Mouse (Mus musculus) T-cell, adult 2 months (primary cell): ENCODE data around the gene Mrpl2.

Experiments used
- DNase-seq: peaks from one replicate; pipeline ENCODE4 v3.0.0; 2022; ENCODE audit warnings: low spot score

Gene Mrpl2

GRCm38 (mm10) chr17:46645561-46646321 is at the start of gene Mrpl2, which contains the start of gene Klc4:
TSS of gene Mrpl2 (plus strand) at chr17:46646229.
TSS of gene Klc4 (minus strand) at chr17:46646022.
- DNase-seq = peak; percentile 98

GRCm38 (mm10) chr17:46597956-46598355 is 48.1 kb upstream of the Mrpl2 start:
- DNase-seq = no peak

- DNase-seq = no peak
Observed at GRCm38 (mm10) chr17:46598963-46599362, 47.1 kb upstream of the Mrpl2 start.

DNA sequence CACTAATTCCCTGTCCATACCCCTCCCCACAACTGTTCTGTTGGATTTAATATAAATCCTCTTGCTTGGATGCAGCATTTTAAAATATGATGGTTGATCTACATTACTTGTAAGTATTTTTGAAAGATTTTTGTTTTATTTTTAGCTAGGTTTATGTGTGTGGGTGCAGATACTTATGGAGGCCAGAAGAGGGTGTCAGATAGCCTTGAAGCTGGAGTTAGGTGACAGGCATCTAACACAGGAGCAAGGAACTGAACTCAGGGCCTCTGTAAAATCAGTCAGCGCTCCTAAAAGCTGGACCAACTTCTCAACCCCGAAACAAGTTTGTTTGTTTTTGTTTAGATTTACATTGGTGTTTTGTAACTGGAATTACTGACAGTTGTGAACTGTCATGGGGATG is 45.5 kb upstream of the Mrpl2 start:
- DNase-seq = no peak

DNA sequence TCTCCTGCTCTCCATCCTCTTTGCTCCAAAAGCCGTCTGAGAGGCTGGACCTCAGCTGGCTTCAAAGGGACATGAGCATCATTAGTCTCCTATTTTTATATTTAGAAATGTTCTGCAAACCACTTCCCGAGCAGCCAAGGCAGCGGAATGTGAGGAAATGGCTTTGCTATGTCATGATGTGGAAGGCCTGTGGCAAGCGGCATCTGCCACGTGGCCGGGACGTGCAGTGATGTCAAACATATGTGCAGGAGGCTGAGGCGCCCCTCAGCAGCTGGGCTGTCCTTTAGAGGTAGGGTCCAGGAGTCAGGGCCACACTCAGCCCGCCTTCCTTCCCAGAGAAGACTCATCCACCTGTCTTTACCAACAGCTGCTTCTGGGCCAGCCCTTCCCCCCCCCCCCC is 43.8 kb upstream of the Mrpl2 start:
- no peak for DNase-seq

- DNase-seq = no peak
Observed at GRCm38 (mm10) chr17:46603229-46603628, 42.8 kb upstream of the Mrpl2 start.

GRCm38 (mm10) chr17:46605126-46605525 is 40.9 kb upstream of the Mrpl2 start:
- no peak for DNase-seq

- no peak for DNase-seq
Observed at GRCm38 (mm10) chr17:46605987-46606386, 40.0 kb upstream of the Mrpl2 start.

DNA sequence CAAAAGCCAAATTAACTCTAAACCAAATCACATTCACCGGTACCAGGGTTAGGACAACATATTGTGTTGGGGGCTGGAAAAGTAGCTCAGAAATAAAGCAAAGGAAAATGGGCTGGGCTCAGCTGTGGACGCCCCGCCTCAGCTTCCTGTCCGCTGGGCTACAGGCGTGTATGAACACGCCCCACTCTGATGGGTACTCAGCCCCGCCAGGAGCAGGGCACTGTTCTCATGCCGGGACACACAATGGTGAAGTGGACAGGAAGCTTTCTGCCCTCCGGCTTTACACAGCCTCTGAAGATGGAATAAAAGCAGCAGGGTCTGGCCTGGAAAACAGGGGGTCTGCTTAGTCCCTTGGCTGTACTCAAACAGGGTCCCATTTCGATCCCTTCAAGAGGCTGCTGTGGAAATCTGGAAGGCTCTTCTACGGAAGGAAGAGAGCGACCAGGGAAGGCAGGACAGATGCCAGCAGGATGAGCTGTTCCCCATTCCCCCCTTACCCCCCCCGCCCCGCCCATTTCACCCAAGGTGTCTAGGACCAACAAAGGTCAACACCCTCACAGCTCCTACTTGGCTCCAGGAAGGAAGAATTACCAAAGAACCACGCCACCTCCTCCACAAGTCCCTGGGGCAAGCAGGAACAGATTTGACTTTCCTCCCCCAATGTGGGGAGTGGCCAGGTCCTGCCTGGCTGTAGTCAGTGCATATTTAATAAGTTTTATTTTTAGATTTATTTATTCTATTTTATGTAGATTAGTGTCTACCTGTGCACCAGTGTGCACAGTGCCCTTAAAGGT is 36.1 kb upstream of the Mrpl2 start:
- no peak for DNase-seq

DNA sequence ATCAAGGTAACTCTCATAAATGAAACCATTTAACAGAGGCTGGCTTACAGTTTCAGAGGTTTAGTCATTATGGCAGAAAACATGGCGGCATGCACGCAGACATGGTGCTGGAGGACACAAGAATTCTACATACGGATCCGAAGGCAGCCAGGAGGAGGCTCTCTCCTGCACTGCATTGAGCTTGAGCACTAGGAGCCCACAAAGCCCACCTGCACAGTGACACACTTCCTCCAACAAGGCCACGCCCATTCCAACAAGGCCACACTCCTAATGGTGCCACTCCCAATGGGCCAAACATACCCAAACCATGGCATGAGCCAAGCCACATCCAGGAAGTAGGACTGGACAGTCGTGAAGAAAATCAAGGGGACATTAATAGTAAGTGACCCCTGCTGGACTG is 34.7 kb upstream of the Mrpl2 start:
- DNase-seq = no peak

GRCm38 (mm10) chr17:46612189-46612588 is 33.8 kb upstream of the Mrpl2 start:
- DNase-seq = no peak

DNA sequence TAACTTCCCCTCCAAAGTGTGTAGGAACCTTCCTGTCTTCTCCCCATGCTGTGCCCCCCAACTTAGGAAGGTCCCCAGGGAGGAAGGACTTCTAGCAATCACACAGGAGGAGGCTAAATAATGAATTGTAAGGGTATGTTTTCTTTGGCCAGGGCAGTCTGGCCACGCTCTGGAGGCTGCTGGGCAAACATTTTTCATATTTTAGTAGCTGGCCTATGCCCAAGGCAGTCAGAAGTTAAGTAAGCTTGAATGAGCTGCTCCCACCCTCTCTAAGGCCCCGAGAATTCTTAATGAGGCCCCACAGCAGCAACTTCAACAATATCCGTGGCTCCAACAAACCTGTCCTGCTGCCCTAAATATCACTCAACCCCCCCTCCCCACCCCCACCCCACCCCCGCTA is 33.2 kb upstream of the Mrpl2 start:
- no peak for DNase-seq

GRCm38 (mm10) chr17:46613229-46613628 is 32.8 kb upstream of the Mrpl2 start:
- no peak for DNase-seq

GRCm38 (mm10) chr17:46617799-46618198 is 28.2 kb upstream of the Mrpl2 start:
- no peak for DNase-seq

DNA sequence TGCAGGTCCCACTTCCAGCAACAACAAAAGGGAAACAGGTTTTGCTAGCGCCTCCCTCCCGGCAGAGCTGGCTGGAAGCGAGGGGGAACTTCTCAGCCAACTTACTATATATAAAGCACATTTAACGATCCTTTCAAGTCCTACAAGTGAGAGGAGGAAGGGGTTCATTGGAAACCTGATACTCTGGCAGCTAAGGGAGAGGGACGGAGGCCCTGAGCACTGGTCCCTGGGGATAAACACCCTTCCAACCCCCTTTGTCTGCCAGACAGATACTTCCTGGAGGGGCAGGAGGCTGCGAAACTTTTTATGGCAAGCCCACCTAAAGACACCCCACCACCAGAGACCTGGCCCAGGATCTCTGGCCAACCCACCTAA is 27.6 kb upstream of the Mrpl2 start:
- no peak for DNase-seq

- no peak for DNase-seq
Observed at GRCm38 (mm10) chr17:46618769-46619682, 27.0 kb upstream of the Mrpl2 start.

GRCm38 (mm10) chr17:46619683-46620357 is 26.2 kb upstream of the Mrpl2 start:
- DNase-seq = no peak

- DNase-seq = no peak
Observed at GRCm38 (mm10) chr17:46621324-46621723, 24.7 kb upstream of the Mrpl2 start.

DNA sequence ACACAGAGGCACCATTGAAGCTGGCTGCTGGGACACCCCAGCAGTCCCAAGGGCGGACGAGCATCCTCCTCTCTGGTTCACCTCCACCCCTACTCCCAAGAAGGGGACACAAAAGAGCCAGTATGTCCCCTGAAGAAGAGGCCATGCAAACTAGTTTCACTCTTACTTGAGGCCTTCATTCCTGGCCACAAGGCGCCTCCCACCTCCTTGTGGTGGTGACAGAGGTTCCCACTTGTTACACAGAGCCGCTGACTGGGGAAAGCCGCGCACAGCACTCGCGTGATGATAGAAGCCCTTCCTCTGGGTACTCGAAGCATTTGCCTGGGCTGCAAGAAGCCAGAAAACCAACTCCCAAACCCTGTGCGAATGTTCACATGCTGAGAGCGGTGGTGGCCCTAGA is 23.8 kb upstream of the Mrpl2 start:
- DNase-seq = no peak

DNA sequence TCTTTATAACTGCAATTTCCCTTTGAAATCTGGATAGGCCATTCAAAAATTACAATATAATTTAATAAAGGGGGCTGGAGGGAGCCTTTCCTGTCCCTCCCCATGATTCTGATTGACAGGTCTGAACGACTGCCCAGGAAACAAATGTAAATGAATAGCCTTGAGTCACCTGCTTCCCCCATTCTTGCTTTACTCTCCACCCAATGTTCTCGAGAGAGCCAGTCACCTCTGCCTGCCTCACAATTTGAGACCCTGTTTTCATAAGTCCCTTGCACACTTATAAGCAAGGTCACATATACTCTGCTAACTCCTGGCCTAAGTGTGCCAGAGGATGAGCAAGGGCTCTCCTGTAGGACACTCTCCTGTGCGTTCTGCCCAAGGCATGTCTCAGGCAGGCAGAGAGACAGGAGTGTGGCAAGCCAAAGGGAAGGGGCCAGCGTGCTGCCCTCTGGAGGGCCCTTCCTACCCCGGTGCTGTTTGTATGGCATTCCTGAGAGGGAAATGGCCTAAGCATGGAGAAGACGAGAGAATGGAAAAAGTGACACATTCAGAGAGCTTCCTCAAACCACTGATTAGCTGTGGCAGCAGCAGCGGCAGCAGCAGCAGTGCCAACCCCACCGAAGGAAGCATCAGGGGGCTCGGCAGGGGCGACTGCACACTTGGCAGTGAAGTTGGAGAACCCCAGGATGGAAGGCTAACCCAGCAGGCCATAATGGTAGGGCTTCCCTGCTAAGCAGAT is 22.0 kb upstream of the Mrpl2 start:
- no peak for DNase-seq

DNA sequence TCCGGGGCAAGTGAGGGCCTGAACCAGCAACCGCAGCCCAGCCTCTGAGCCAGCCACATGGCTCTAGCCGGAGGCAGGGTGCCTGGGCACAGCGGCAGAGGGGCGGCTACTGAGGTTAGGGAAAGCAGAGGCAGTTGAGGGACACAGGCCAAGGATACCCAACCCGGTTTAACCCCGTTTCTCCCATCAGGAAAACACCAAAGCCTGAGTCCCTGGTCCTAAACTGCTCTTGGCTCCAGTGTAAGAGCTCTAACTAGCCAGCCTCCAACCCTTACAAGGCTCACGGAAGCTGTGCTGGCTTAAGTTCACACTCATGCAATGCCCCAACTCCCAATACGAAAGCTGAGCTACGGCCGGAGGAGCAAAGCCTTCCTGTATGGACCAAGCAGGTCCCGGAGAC is 21.4 kb upstream of the Mrpl2 start:
- no peak for DNase-seq
